Mouse (Mus musculus): ENCODE results near the gene Foxp1.
A peak's percentile ranks its signal among the peaks of the same experiment; 100 is the strongest.

Gene Foxp1

GRCm38 (mm10) chr6:99322132-99322904 is 200.2 kb downstream of the Foxp1 start:
- no peak for DNase-seq

GRCm38 (mm10) chr6:99320444-99320843 is 202.1 kb downstream of the Foxp1 start:
- DNase-seq: no peak

DNA sequence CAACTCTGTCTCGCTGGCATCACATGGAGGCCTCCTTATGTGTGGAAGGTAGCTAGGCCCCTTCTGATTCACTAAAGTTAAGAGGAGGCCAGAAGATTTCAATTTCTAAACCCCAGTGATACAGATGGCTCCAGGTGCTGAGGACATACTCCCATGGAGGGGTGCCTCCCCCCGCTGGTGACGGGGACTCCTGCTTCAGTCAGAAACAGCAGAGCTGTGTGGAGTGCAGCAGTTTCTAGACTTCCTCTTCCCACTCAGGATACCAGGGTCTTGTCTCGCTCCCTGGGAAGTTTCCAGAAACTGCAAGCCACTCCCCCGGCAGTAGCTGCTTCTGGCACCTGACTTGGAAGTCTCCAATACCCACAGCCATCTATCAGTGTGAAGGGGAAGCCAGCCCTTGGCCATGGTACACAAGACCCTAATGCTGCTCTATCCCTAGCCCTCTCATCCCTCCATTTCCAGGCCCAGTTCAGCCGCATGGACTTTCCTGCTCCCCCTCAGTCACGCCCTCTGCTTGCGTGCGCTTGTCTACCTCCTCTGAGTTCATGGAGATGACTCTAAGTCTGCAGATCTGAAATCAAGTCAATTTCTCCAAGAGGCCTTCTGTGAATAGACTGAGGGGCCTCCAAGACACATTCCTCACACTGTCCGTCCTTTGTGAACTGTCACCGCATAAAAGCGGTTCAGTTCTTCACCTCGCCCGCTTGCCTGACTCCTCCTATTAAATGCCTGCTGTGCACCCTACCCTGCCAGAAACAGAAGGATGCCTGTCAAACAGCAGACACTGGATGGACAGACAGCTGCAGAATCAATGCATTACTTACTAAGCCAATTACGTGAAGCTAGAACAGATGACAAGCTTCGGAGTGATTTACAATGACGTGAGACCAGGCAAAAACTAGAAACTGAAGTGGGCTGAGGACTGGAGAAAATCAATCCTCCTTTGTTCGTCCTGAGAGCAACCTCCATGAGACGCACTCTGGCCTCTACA is 202.8 kb downstream of the Foxp1 start:
- DNase-seq: no peak

DNA sequence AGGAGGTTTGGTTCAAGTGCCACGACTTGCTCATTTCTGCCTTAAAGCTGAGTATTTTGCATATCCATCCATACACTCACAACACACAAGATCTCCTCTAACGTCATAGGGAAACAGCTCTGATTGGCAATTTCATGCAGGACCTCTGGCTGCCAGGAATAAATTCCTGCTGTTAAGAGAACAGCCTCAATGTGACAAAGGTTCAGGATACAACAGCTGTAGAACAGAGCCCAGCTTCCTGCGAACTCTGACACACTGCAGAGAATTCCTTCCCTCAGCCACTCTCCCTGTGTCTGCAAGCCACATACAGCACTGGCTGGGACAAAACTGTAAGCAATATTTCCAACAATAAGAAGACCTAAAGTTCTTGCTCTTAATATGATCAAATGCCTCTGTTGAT is 207.8 kb downstream of the Foxp1 start:
- DNase-seq: no peak

- no peak for DNase-seq
These were observed 212.0 kb downstream of the Foxp1 start for GRCm38 (mm10) chr6:99310529-99310928.

DNA sequence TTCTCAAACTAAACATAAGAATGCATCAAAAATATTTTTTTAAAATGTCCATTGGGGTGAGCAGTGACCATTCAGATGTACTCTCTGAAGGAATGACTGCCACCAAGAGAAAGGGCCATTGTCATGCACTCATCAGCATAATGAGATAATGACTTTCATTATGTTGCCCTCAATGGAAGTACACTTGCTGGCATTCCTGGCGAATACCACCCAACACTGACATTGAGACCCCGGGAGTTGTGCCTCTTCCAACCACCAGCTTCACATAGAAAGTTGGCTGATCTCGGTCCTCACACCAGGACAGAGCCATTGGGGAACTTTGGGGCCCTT is 212.4 kb downstream of the Foxp1 start:
- DNase-seq: no peak

GRCm38 (mm10) chr6:99309466-99310170 is 212.9 kb downstream of the Foxp1 start:
- DNase-seq: no peak

GRCm38 (mm10) chr6:99305751-99306150 is 216.8 kb downstream of the Foxp1 start:
- no peak for DNase-seq

DNA sequence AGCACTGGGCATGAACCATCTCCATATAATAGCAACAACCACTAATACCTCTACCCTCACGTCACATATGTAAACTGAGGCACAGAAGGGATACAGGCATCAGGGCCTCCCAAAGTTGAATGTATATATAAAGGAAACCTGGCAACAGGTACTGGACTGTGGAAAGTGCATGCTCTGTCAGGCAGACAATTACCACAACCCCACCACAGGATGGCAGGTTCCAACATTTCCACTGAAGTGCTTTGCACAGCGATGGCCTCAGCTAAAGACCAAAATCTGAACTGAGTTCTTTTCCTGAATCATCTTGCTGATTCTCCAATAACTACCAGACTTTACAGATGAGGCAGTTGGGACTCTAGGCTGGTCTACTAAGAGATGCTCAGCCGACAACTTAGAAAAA is 217.3 kb downstream of the Foxp1 start:
- DNase-seq: no peak

GRCm38 (mm10) chr6:99302662-99303435 is 219.7 kb downstream of the Foxp1 start:
- DNase-seq: no peak

DNA sequence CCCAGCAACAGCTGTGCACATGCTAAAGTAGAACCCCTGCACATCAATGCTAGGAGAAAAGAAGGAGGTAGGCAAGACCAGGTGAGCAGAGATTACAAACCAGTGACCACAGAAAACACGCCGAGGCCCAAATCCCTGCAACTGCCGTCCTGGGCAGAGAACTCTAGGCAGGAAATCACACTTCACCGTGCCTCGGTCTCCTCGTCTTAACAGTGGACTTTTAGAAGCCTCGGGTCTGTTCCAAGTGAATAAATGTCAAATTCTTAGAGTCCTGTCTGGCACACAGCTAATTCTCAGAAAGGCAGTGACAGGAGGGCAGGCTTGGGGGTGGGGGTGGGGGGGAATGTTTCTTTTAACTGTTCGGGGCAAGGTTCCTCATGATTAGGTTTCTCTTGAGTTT is 220.6 kb downstream of the Foxp1 start:
- no peak for DNase-seq

DNA sequence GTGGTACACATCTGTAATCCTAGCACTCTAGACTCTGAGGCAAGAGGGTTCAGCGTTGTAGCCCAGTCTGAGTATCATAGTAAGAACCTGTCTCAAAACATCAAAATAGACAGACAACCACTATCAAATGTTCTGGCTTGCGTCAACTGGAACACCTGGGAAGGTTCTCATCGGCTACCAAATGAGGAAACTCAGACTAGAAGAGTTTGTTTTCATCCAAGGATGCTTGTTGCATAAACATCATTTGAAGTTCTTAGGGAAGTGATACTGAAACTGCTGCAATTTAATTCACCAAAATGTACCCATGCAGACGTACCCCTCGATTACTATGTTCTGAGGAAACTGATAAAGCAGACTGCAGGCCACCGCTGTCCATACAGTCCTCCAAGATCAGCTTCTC is 222.3 kb downstream of the Foxp1 start:
- no peak for DNase-seq

DNA sequence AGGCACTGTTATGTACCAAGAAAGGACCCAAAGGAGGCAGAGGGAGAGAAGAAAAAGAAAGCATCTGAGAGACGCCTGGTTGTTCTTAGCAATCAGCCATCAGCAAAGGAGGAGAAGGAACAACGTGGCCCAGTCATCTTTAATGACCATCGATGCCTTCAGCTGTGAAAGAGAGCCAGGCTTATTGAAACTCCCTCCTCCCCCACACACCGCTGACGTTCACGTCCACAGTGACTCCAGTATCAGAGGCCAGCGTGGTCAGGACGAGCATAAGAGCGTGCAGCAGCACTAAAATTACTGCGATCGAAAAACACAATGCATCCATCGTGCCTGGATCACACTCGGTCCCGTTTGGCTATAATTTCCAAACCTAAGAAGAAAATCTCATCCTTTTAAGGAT is 223.3 kb downstream of the Foxp1 start:
- DNase-seq: no peak

- DNase-seq: no peak
These were observed 225.0 kb downstream of the Foxp1 start for GRCm38 (mm10) chr6:99297535-99297934.

DNA sequence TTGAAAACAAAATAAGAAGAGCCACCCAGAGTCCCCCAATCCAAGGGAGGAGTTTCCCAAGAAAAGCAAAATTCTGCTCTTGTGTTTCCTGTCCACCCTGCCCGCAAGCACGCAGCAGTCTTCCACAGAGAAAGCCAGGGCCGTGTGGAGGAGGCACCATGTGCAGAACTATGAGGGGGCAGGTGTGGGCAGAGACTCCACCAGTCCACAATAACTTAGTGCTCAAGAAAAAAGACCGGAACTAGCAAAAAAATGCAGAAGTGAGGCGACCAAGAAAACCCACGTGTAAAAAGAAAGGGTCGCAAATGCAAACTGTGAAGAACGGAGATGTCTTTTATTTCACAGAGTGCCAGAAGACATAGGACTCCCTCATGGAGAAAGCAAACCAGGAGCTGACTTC is 227.0 kb downstream of the Foxp1 start:
- no peak for DNase-seq

- DNase-seq: peak; percentile 25
These were observed 233.3 kb downstream of the Foxp1 start for GRCm38 (mm10) chr6:99289220-99289619.

DNA sequence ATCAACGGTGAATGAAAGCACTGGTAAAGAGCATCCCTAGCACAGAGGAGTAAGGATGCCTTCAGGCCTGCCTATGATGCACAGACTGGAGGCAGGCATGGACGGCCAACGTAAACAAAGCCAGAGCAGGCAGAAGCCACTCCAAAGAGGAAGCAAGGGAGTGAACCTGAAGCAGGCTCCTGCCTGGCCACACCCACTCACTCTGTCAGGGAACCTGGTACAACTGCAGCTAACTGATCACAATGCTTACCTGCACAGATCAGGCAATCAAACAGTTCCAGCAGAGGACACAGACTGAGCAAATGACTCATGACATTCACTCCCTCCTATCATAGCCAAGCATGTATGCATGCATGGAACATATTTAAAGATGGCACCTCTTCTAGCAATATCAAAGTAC is 237.5 kb downstream of the Foxp1 start:
- no peak for DNase-seq

DNA sequence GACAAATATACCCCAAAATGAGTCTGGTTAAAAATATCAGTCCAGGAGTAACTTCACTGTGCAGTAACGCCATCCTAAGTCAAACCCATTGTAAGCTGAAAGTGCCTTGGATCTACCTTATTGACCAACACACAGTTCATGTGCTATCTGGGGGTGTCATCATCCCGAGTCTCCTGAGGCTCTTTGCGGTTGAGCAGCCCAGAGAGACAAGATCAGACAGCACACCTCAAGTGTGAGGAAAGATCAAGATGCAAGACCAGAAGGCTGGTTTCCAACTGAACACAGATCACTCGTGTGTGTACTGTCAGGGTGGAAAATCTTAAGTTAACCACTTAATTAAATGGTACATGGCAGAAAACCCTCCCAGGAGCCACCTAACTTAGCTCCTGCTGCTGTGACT is 238.5 kb downstream of the Foxp1 start:
- DNase-seq: no peak

DNA sequence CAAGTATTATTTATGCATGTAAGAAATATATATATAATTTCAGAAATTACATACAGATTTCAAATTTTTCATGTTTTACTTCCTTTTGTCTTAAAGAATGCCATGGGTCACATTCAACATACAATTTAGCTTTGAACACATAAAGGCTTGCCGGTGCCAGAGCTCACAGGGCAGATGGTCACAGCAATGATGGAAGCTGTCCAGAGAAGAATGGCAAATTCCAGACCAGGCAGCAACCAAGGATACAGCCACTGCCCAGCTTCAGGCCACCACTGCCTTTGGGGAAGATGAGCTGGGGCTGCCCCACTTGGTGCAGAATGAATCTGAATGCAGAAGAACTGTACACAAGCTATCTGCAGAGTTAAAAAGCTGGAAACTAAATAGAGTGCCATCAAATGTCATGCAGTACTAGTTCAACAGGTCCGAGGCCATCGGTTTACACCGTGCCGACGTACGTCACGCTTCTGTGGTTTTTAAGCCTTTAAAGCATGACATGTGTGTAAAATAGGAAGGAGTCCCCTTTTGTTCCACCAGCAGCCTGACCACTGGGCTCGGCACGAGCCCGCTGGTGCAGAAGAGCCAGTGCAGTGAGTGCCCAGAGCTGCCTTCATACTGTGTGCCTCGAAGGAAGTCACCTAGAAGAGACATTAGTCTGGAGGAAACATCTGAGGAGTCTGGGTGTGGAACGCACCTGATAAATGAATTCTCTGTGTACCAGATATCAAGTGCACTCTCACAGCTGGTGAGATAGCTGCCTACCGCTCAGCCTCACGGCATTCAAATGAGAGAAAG is 239.5 kb downstream of the Foxp1 start:
- no peak for DNase-seq

GRCm38 (mm10) chr6:99281433-99281832 is 241.1 kb downstream of the Foxp1 start:
- no peak for DNase-seq

- no peak for DNase-seq
These were observed 241.9 kb downstream of the Foxp1 start for GRCm38 (mm10) chr6:99280619-99281018.

- no peak for DNase-seq
These were observed 245.3 kb downstream of the Foxp1 start for GRCm38 (mm10) chr6:99277251-99277650.
